Mouse (Mus musculus) megakaryocyte, embryonic 14.5 days (primary cell): ENCODE results near the gene Galntl6.

ENCODE experiments used
- FLI1 ChIP-seq: IDR thresholded peaks from 2 replicates; pipeline ENCODE4 v1.6.1; 2012; ENCODE audit warnings: low read length, inconsistent platforms, mixed read lengths
- GATA1 ChIP-seq: IDR thresholded peaks from 3 replicates; pipeline ENCODE4 v1.6.1; 2012; ENCODE audit warnings: mixed read lengths, low read length, inconsistent platforms, borderline replicate concordance

DNA sequence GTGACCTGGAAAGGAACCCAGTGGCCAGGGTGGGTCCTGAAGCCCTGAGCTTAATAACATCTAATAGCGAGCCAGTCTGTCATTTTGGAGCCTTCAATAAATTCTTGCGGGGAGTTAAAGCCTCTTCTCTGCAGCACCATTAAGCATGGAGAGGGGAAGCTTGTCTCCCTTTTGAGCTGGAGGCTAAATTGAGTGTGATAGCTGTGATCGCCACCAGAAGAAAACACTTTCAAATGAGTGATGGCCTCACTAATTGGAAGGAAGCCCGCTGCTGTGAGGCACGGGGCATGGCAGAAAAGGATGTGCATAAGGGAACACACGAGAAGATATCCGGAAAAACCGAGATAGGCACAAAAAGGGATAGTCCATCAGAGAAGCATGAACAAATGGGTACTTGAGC is 694.6 kb downstream of the Galntl6 start:
- TF ChIP-seq GATA1 (no peak), FLI1 (no peak)
